Mouse (Mus musculus): ENCODE results near the gene Mycbp2.

DNA sequence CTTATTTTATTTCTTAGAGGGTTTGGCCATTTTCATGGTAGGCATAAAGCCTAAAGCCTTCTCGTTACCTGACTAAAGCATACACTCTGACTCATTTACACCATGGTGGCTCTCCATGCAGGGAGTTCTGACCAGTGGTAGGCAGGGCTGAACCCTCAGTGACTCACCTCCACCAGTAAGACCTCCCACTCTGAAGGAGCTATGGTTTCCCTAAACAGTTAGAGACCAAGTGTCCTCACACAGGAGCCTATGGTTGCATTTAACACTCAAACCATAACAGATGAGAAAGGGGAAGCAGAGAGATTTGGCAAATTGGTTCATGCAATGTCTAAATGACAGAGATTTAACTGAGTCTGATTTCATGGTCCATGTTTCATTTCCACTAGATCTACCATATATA, 28.9 kb upstream of the Mycbp2 start:
- TF ChIP-seq EP300 (IDR thresholded peaks at IDR 0.05) (no peak), CTCF (IDR thresholded peaks at IDR 0.05) (no peak)

All from lung, postnatal 0 days (tissue).